Comparison of ENCODE assay signal across 22 mouse cellular contexts in genomic region chr15:84094921-84095320, GRCm38 (mm10). TPM values are rescaled to one million over a fixed set of nuclear protein-coding genes. Genes with fewer than 3 reads are reported as not detected.
"Had no signal": no experiment of that assay in that cellular context is flagged by ENCODE, and none has a peak within 500 bp of the region (broad histone marks: within the 10 kb centered on the region; RNA-seq: fewer than 3 reads in every experiment).

No protein-coding gene starts in this region.

- H3K9me3 ChIP-seq: limb, embryonic 10.5 days; liver, embryonic 15.5 days; midbrain, embryonic 15.5 days; stomach, embryonic 15.5 days had no signal

- H3K27ac ChIP-seq: layer of hippocampus, adult 2 months; limb, embryonic 10.5 days; liver, embryonic 15.5 days; midbrain, embryonic 15.5 days; stomach, embryonic 15.5 days had no signal

- H3K4me2 ChIP-seq: liver, embryonic 11.5 days; liver, embryonic 15.5 days; midbrain, embryonic 15.5 days; stomach, embryonic 15.5 days had no signal

- DNase-seq: kidney, postnatal 10 days; kidney, postnatal 4 days; lung, adult 2 months; lung, postnatal 36 days; right cerebral cortex, postnatal 14 days; thymus, adult 2 months; thymus, postnatal 25 days had no signal

- H3K4me3 ChIP-seq: layer of hippocampus, adult 2 months; limb, embryonic 10.5 days; liver, embryonic 15.5 days; midbrain, embryonic 15.5 days; stomach, embryonic 15.5 days had no signal

- ATAC-seq: lung, postnatal 0 days; midbrain, embryonic 15.5 days had no signal

- H3K9ac ChIP-seq: liver, embryonic 15.5 days; midbrain, embryonic 15.5 days; stomach, embryonic 15.5 days had no signal

- H3K4me1 ChIP-seq: limb, embryonic 10.5 days; liver, embryonic 15.5 days; midbrain, embryonic 15.5 days; stomach, embryonic 15.5 days had no signal

- H3K27me3 ChIP-seq: liver, embryonic 15.5 days; midbrain, embryonic 15.5 days; stomach, embryonic 15.5 days had no signal

- H3K36me3 ChIP-seq: limb, embryonic 10.5 days; liver, embryonic 15.5 days; midbrain, embryonic 15.5 days; stomach, embryonic 15.5 days had no signal

RNA-seq across cellular contexts. Expression of gene Sult4a1, which starts 10.6 kb away (rescaled TPM):
- total RNA-seq: megakaryocyte progenitor cell, adult 5-6 weeks had no signal

RNA-seq across cellular contexts. Expression of gene Pnpla5, which starts 28.1 kb away (rescaled TPM):
- total RNA-seq: layer of hippocampus, adult 2 months; layer of hippocampus, postnatal 10 days; left cerebral cortex, postnatal 10 days; megakaryocyte progenitor cell, adult 5-6 weeks had no signal
- polyA plus RNA-seq: limb, embryonic 10.5 days; limb, embryonic 14.5 days; liver, embryonic 11.5 days; liver, embryonic 15.5 days; lung, postnatal 0 days; midbrain, embryonic 15.5 days; neural tube, embryonic 14.5 days; spleen, adult 2 months; stomach, embryonic 15.5 days; testis, adult 2 months; urinary bladder, adult 2 months had no signal

RNA-seq across cellular contexts. Expression of gene Efcab6, which starts 29.7 kb away (rescaled TPM):
- total RNA-seq: megakaryocyte progenitor cell, adult 5-6 weeks had no signal
- polyA plus RNA-seq: limb, embryonic 10.5 days; liver, embryonic 11.5 days; liver, embryonic 15.5 days; spleen, adult 2 months had no signal
